Mouse (Mus musculus) heart, postnatal 0 days (tissue): ENCODE results near the gene Slc2a9. TPM values are rescaled to one million over a fixed set of nuclear protein-coding genes. Genes with fewer than 3 reads are reported as not detected.

Experiments
- ATAC-seq: fragments of 200-750 bp; cut with Nextera tagmentation; 2 replicates; pipeline ENCODE4 v1.8.0; 2017; ENCODE audit warnings: low read depth, moderate number of reproducible peaks, moderate library complexity; ENCODE audit not compliant: insufficient read depth
- DNase-seq: peaks from one replicate; pipeline ENCODE4 v3.0.0-alpha.2; 2016; ENCODE audit warnings: low spot score
- H3K27ac ChIP-seq: fragments of 300-500 bp; sonication (generic); 2 replicates; pipeline ENCODE4 v1.5.1; 2014; ENCODE audit warnings: low read depth, mild to moderate bottlenecking
- H3K27me3 ChIP-seq: fragments of 300-500 bp; sonication (generic); 2 replicates; pipeline ENCODE4 v1.6.1; 2014; ENCODE audit warnings: low read length, mixed read lengths; ENCODE audit not compliant: control insufficient read depth, insufficient read depth
- H3K36me3 ChIP-seq: fragments of 300-500 bp; sonication (generic); replicated peaks from 2 replicates; pipeline ENCODE4 v1.6.1; 2014; ENCODE audit warnings: low read length, mixed read lengths; ENCODE audit not compliant: control insufficient read depth, insufficient read depth
- H3K4me1 ChIP-seq: fragments of 300-500 bp; sonication (generic); 2 replicates; pipeline ENCODE4 v1.6.1; 2014; ENCODE audit warnings: antibody characterized with exemption; ENCODE audit not compliant: control insufficient read depth, insufficient read depth
- H3K4me2 ChIP-seq: fragments of 300-500 bp; sonication (generic); 2 replicates; pipeline ENCODE4 v1.6.1; 2014; ENCODE audit warnings: low read depth, mild to moderate bottlenecking, low read length, moderate library complexity
- H3K4me3 ChIP-seq: fragments of 300-500 bp; sonication (generic); 2 replicates; pipeline ENCODE4 v1.5.1; 2014; ENCODE audit warnings: low read depth, low read length
- H3K9ac ChIP-seq: fragments of 300-500 bp; sonication (generic); replicated peaks from 2 replicates; pipeline ENCODE4 v1.6.1; 2014; ENCODE audit warnings: low read depth, low read length, mixed read lengths
- H3K9me3 ChIP-seq: fragments of 300-500 bp; sonication (generic); replicated peaks from 2 replicates; pipeline ENCODE4 v1.6.1; 2016; ENCODE audit warnings: low read length; ENCODE audit not compliant: control insufficient read depth
- CTCF ChIP-seq: IDR thresholded peaks from 2 replicates; pipeline ENCODE4 v1.5.1; 2016; ENCODE audit warnings: antibody characterized with exemption, control low read depth, low read depth
- EP300 ChIP-seq: IDR thresholded peaks from 2 replicates; pipeline ENCODE4 v1.6.1; 2016; ENCODE audit warnings: antibody characterized with exemption, low read depth
- WGBS: fragments of 180-500 bp; shearing (Covaris S2); extraction: QIAGEN DNeasy Blood & Tissue Kit; methylation state at CpG from one replicate; pipeline ENCODE4 v1.1.7; 2014; 5-methylcytosine and 5-hydroxymethylcytosine counted together
- polyA plus RNA-seq: library from polyadenylated mRNA; unstranded; fragments of >200 nt; fragmentation: Nextera tagmentation; extraction: Ambion mirVana; gene quantifications from 2 replicates; pipeline ENCODE4 v1.2.1, GENCODE M21; 2015
- total RNA-seq: library from RNA; depleted of rRNA; stranded (reverse); fragments of >200 nt; gene quantifications from 2 replicates; pipeline ENCODE4 v1.2.3, GENCODE M21; 2014; ENCODE audit warnings: low replicate concordance

Gene Slc2a9
- total and polyA plus RNA-seq, 2 experiments from 2014 or later, result 0.23 to 0.61 TPM

GRCm38 (mm10) chr5:38461261-38461660 is 41.7 kb downstream of the Slc2a9 start:
- Histone ChIP-seq H3K9me3 (no peaks in the 10 kb centered on the region), H3K36me3 (no peaks in the 10 kb centered on the region), H3K4me2 (no peak overlapping the region), H3K4me1 (no peaks in the 10 kb centered on the region), H3K27me3 (no peaks in the 10 kb centered on the region), H3K27ac (no peak overlapping the region), H3K9ac (no peak overlapping the region), H3K4me3 (no peak overlapping the region)
- DNase-seq (no peak), ATAC-seq (no peak)
- 77% methylated on average over 5 of the region's 5 CpGs for WGBS
- TF ChIP-seq EP300 (no peak), CTCF (no peak)

GRCm38 (mm10) chr5:38450936-38451335 is 52.0 kb downstream of the Slc2a9 start:
- ATAC-seq, result no peak
- H3K9ac ChIP-seq, result no peak overlapping the region
- no peaks in the 10 kb centered on the region for H3K4me1 ChIP-seq
- no peak for DNase-seq
- H3K4me3 ChIP-seq, result no peak overlapping the region
- no peaks in the 10 kb centered on the region for H3K36me3 ChIP-seq
- no peaks in the 10 kb centered on the region for H3K27me3 ChIP-seq
- H3K9me3 ChIP-seq, result no peaks in the 10 kb centered on the region
- 77% methylated on average over 3 of the region's 3 CpGs for WGBS
- TF ChIP-seq EP300 (no peak), CTCF (no peak)
- no peak overlapping the region for H3K4me2 ChIP-seq
- H3K27ac ChIP-seq, result no peak overlapping the region

- Histone ChIP-seq H3K4me2 (no peak overlapping the region), H3K36me3 (no peaks in the 10 kb centered on the region), H3K27ac (no peak overlapping the region), H3K4me1 (no peaks in the 10 kb centered on the region), H3K9me3 (no peaks in the 10 kb centered on the region), H3K4me3 (no peak overlapping the region), H3K27me3 (no peaks in the 10 kb centered on the region), H3K9ac (no peak overlapping the region)
- TF ChIP-seq CTCF (no peak), EP300 (no peak)
- no peak for DNase-seq
- WGBS, result 82% methylated on average over 8 of the region's 8 CpGs
- no peak for ATAC-seq
Observed at GRCm38 (mm10) chr5:38449607-38450006, 53.3 kb downstream of the Slc2a9 start.

GRCm38 (mm10) chr5:38448121-38448520 is 54.8 kb downstream of the Slc2a9 start:
- Histone ChIP-seq H3K9ac (no peak overlapping the region), H3K4me3 (no peak overlapping the region), H3K27ac (no peak overlapping the region), H3K27me3 (no peaks in the 10 kb centered on the region), H3K36me3 (no peaks in the 10 kb centered on the region), H3K4me1 (no peaks in the 10 kb centered on the region), H3K4me2 (no peak overlapping the region), H3K9me3 (no peaks in the 10 kb centered on the region)
- WGBS, result 85% methylated on average over 3 of the region's 3 CpGs
- TF ChIP-seq CTCF (no peak), EP300 (no peak)
- no peak for DNase-seq
- no peak for ATAC-seq

- Histone ChIP-seq H3K9me3 (no peaks in the 10 kb centered on the region), H3K4me2 (no peak overlapping the region), H3K4me3 (no peak overlapping the region), H3K9ac (no peak overlapping the region), H3K36me3 (no peaks in the 10 kb centered on the region), H3K27me3 (no peaks in the 10 kb centered on the region), H3K27ac (no peak overlapping the region), H3K4me1 (no peaks in the 10 kb centered on the region)
- DNase-seq (no peak), ATAC-seq (no peak)
- 44% methylated on average over 14 of the region's 14 CpGs for WGBS
- TF ChIP-seq CTCF (no peak), EP300 (no peak)
Observed at GRCm38 (mm10) chr5:38446316-38446975, 56.5 kb downstream of the Slc2a9 start.
